In genomic region chr2:110426881-110427280, GRCm38 (mm10) we compare ENCODE assay signal across 16 mouse cellular contexts.
A peak's percentile ranks its signal among the peaks of the same experiment; 100 is the strongest.
DNase-seq lines count a peak whose midpoint lies in the region; ATAC-seq and TF ChIP-seq lines count a peak whose summit lies in the region.
"Had no signal": no experiment of that assay in that cellular context is flagged by ENCODE, and none has a peak within 500 bp of the region (broad histone marks: within the 10 kb centered on the region; RNA-seq: fewer than 3 reads in every experiment).

No protein-coding gene starts in this region.

- H3K27me3 ChIP-seq in limb, embryonic 14.5 days (ENCODE audit: control insufficient read depth, insufficient read depth, low read length) = no peaks in the 10 kb centered on the region
- H3K27me3 ChIP-seq in limb, embryonic 10.5 days (ENCODE audit: low read depth, poor library complexity, severe bottlenecking) = no peaks in the 10 kb centered on the region
- H3K27me3 ChIP-seq: embryonic facial prominence, embryonic 15.5 days; forebrain, embryonic 15.5 days; midbrain, embryonic 15.5 days had no signal

- H3K9me3 ChIP-seq in limb, embryonic 14.5 days (ENCODE audit: control insufficient read depth, low read length) = no peaks in the 10 kb centered on the region
- no peaks in the 10 kb centered on the region for H3K9me3 ChIP-seq in limb, embryonic 10.5 days (replicated peaks)
- H3K9me3 ChIP-seq: embryonic facial prominence, embryonic 15.5 days; forebrain, embryonic 15.5 days; hindbrain, embryonic 10.5 days; midbrain, embryonic 15.5 days had no signal

- H3K36me3 ChIP-seq in limb, embryonic 14.5 days (ENCODE audit: control insufficient read depth, insufficient read depth, low read length) = no peaks in the 10 kb centered on the region
- no peaks in the 10 kb centered on the region for H3K36me3 ChIP-seq in limb, embryonic 10.5 days
- H3K36me3 ChIP-seq: embryonic facial prominence, embryonic 15.5 days; forebrain, embryonic 15.5 days; hindbrain, embryonic 10.5 days; midbrain, embryonic 15.5 days had no signal

- intact Hi-C loops in gastrocnemius, postnatal 36 days (cut with DNase I) = no loop called here
- intact Hi-C loops in heart, postnatal 25 days (cut with DNase I) = no loop called here

- WGBS in limb, embryonic 14.5 days = 55% methylated on average over 4 of the region's 4 CpGs
- WGBS in limb, embryonic 10.5 days = 84% methylated on average over 4 of the region's 4 CpGs

- H3K4me1 ChIP-seq in limb, embryonic 14.5 days (ENCODE audit: control insufficient read depth, insufficient read depth, low read length) = no peaks in the 10 kb centered on the region
- no peaks in the 10 kb centered on the region for H3K4me1 ChIP-seq in limb, embryonic 10.5 days
- H3K4me1 ChIP-seq: embryonic facial prominence, embryonic 15.5 days; forebrain, embryonic 15.5 days; hindbrain, embryonic 10.5 days; midbrain, embryonic 15.5 days had no signal

- no peak overlapping the region for H3K27ac ChIP-seq in limb, embryonic 14.5 days (replicated peaks; ENCODE audit: low read depth, low read length)
- H3K27ac ChIP-seq in limb, embryonic 10.5 days = no peak overlapping the region
- H3K27ac ChIP-seq: embryonic facial prominence, embryonic 15.5 days; forebrain, embryonic 15.5 days; hindbrain, embryonic 10.5 days; liver, embryonic 14.5 days; midbrain, embryonic 15.5 days had no signal

- H3K4me3 ChIP-seq in limb, embryonic 14.5 days (replicated peaks; ENCODE audit: low read length) = no peak overlapping the region
- H3K4me3 ChIP-seq in limb, embryonic 10.5 days = no peak overlapping the region
- H3K4me3 ChIP-seq: embryonic facial prominence, embryonic 15.5 days; forebrain, embryonic 15.5 days; hindbrain, embryonic 10.5 days; midbrain, embryonic 15.5 days had no signal

- H3K4me2 ChIP-seq in limb, embryonic 14.5 days (replicated peaks; ENCODE audit: low read depth, low read length, severe bottlenecking) = no peak overlapping the region
- H3K4me2 ChIP-seq: embryonic facial prominence, embryonic 15.5 days; forebrain, embryonic 15.5 days; midbrain, embryonic 15.5 days had no signal

- H3K9ac ChIP-seq in limb, embryonic 14.5 days (ENCODE audit: low read depth, low read length, severe bottlenecking) = no peak overlapping the region
- H3K9ac ChIP-seq: embryonic facial prominence, embryonic 15.5 days; forebrain, embryonic 15.5 days; liver, embryonic 14.5 days; midbrain, embryonic 15.5 days had no signal

- ATAC-seq in limb, embryonic 14.5 days (ENCODE audit: low FRiP score, low read depth) = no peak
- ATAC-seq: forebrain, embryonic 15.5 days; midbrain, embryonic 15.5 days had no signal

- DNase-seq in gastrocnemius, adult 18-20 months (ENCODE audit: low spot score) = peak; percentile 46
- DNase-seq in gastrocnemius, postnatal 36 days = no peak
- DNase-seq in limb, embryonic 14.5 days (ENCODE audit: low spot score) = peak; percentile 12
- no peak for DNase-seq in limb, embryonic 10.5 days (ENCODE audit: low spot score)
- DNase-seq in heart, postnatal 25 days (ENCODE audit: low spot score) = peak; percentile 2
- DNase-seq in liver = no peak
- no peak for DNase-seq in layer of hippocampus, adult 9-10 months (ENCODE audit: low spot score)
- DNase-seq: adrenal gland, adult 8-10 months; cerebellum, postnatal 14 days; gastrocnemius, postnatal 14 days; left cerebral cortex, postnatal 4 days had no signal

- no peak for TF ChIP-seq POLR2A in limb, embryonic 14.5 days (IDR thresholded peaks at IDR 0.05; ENCODE audit: borderline replicate concordance, extremely low read depth, insufficient read depth, insufficient read length)

Comparison
In these comparisons a context has a peak if more than half of its experiments do, and no peak if none do; other contexts are left out.
1. DNase-seq: peak in gastrocnemius, adult 18-20 months (single experiment), limb, embryonic 14.5 days (single experiment) and heart, postnatal 25 days (single experiment); none in gastrocnemius, postnatal 36 days (0 of 2), limb, embryonic 10.5 days (single experiment), liver (single experiment) and layer of hippocampus, adult 9-10 months (single experiment).